Mouse (Mus musculus) megakaryocyte-erythroid progenitor cell, adult 5 weeks (primary cell): ENCODE measurements around the gene Pon3. TPM values are rescaled to one million over a fixed set of nuclear protein-coding genes. Genes with fewer than 3 reads are reported as not detected.

Source experiments
- polyA plus RNA-seq: library from polyadenylated mRNA; stranded (reverse); fragments of >175 nt; gene quantifications from 2 replicates; pipeline ENCODE4 v1.2.3, GENCODE M21; 2012

Pon3 gene
- 0.59 and 0.88 TPM in 2 replicates for polyA plus RNA-seq

DNA sequence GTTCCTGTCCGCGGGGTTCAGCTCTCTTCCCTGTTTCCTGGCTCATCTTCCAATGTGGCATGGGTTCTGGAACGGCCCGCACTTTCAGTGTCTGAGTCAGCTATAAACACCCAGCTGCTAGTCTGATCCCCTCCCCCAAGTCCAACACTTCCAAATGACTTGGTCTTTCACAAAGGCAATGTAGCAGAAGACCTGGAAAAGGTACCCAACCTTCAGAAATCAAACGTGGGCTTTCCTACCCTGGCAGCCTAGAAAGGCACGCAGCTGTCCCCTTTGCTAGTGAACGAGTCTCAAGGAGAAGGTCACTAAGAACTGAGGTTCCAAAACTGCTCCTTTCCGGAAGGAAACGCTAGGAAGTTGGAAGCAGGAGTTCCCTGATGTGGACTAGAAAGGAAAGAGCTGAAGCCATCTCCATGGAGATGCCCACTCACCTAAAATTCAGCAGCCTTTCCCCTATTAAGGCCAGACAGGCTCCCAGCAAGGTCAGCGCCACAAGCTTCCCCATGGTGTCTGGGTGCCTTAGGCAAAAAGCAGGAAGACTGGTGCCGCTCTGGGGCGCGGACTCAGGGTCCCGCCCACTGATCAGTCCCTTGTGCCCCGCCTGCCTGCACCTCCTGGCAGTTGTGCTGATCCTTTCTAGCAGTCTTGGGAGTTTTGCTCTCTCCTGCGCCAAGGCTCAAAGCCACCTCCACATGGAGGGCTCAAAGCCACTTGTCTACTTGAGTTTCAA is at the start of gene Pon3:
Gene Pon3 (minus strand): TSS at position 565 of the 730 bp plus-strand sequence.

GRCm38 (mm10) chr6:5298092-5298554 is 42.0 kb upstream of the Pon3 start, which contains the start of gene Pon2:
TSS of gene Pon2 (minus strand) at chr6:5298455.

GRCm38 (mm10) chr6:5193693-5194092 is 62.4 kb downstream of the Pon3 start, which contains the start of gene Pon1:
TSS of gene Pon1 (minus strand) at chr6:5193946.

Other genes with a start within 250 kb of the Pon3 start
- not detected in 2 replicates for gene Pon1, start 62.3 kb downstream of the Pon3 start, polyA plus RNA-seq
- gene Pon2, start 42.2 kb upstream of the Pon3 start, polyA plus RNA-seq = 29.8 and 32.0 TPM in 2 replicates
- gene Asb4, start 127.1 kb upstream of the Pon3 start, polyA plus RNA-seq = 0.02 TPM in 1 of 2 replicates, not detected in the other
- gene Pdk4, start 240.0 kb upstream of the Pon3 start, polyA plus RNA-seq = 0.45 TPM in 1 of 2 replicates, not detected in the other